Mouse (Mus musculus) heart, postnatal 0 days (tissue): ENCODE measurements at regions not wholly inside any gene's neighbourhood (a gene's known extent, or its start where the extent isn't known, plus 50 kb on each side); places are given as distances from the start of the nearest gene placed in this dataset.
"Not testable (repeated sequence)": the region's sequence is repeated elsewhere in the genome, so short reads cannot be mapped to it uniquely, and the experiment has no call there.

Experiments used
- ATAC-seq: fragments of 200-750 bp; cut with Nextera tagmentation; 2 replicates; pipeline ENCODE4 v1.8.0; 2017; ENCODE audit warnings: low read depth, moderate number of reproducible peaks, moderate library complexity; ENCODE audit not compliant: insufficient read depth
- DNase-seq: peaks from one replicate; pipeline ENCODE4 v3.0.0-alpha.2; 2016; ENCODE audit warnings: low spot score
- H3K27ac ChIP-seq: fragments of 300-500 bp; sonication (generic); 2 replicates; pipeline ENCODE4 v1.5.1; 2014; ENCODE audit warnings: low read depth, mild to moderate bottlenecking
- H3K27me3 ChIP-seq: fragments of 300-500 bp; sonication (generic); 2 replicates; pipeline ENCODE4 v1.6.1; 2014; ENCODE audit warnings: low read length, mixed read lengths; ENCODE audit not compliant: control insufficient read depth, insufficient read depth
- H3K36me3 ChIP-seq: fragments of 300-500 bp; sonication (generic); replicated peaks from 2 replicates; pipeline ENCODE4 v1.6.1; 2014; ENCODE audit warnings: low read length, mixed read lengths; ENCODE audit not compliant: control insufficient read depth, insufficient read depth
- H3K4me1 ChIP-seq: fragments of 300-500 bp; sonication (generic); 2 replicates; pipeline ENCODE4 v1.6.1; 2014; ENCODE audit warnings: antibody characterized with exemption; ENCODE audit not compliant: control insufficient read depth, insufficient read depth
- H3K4me2 ChIP-seq: fragments of 300-500 bp; sonication (generic); 2 replicates; pipeline ENCODE4 v1.6.1; 2014; ENCODE audit warnings: low read depth, mild to moderate bottlenecking, low read length, moderate library complexity
- H3K4me3 ChIP-seq: fragments of 300-500 bp; sonication (generic); 2 replicates; pipeline ENCODE4 v1.5.1; 2014; ENCODE audit warnings: low read depth, low read length
- H3K9ac ChIP-seq: fragments of 300-500 bp; sonication (generic); replicated peaks from 2 replicates; pipeline ENCODE4 v1.6.1; 2014; ENCODE audit warnings: low read depth, low read length, mixed read lengths
- H3K9me3 ChIP-seq: fragments of 300-500 bp; sonication (generic); replicated peaks from 2 replicates; pipeline ENCODE4 v1.6.1; 2016; ENCODE audit warnings: low read length; ENCODE audit not compliant: control insufficient read depth
- CTCF ChIP-seq: IDR thresholded peaks from 2 replicates; pipeline ENCODE4 v1.5.1; 2016; ENCODE audit warnings: antibody characterized with exemption, control low read depth, low read depth
- EP300 ChIP-seq: IDR thresholded peaks from 2 replicates; pipeline ENCODE4 v1.6.1; 2016; ENCODE audit warnings: antibody characterized with exemption, low read depth
- WGBS: fragments of 180-500 bp; shearing (Covaris S2); extraction: QIAGEN DNeasy Blood & Tissue Kit; methylation state at CpG from one replicate; pipeline ENCODE4 v1.1.7; 2014; 5-methylcytosine and 5-hydroxymethylcytosine counted together

- ATAC-seq: no peak
Observed at GRCm38 (mm10) chr2:55315627-55316026, 120.1 kb upstream of the Kcnj3 start.

GRCm38 (mm10) chr2:55354061-55354460, 81.7 kb upstream of the Kcnj3 start:
- H3K9me3 ChIP-seq, H3K4me3 ChIP-seq, ATAC-seq, H3K27ac ChIP-seq, H3K36me3 ChIP-seq, H3K4me1 ChIP-seq, H3K27me3 ChIP-seq, H3K4me2 ChIP-seq, H3K9ac ChIP-seq, DNase-seq: not testable (repeated sequence)
- 39% methylated on average over 5 of the region's 5 CpGs for WGBS

More at GRCm38 (mm10) chr2:55315627-55316026, 120.1 kb upstream of the Kcnj3 start:
- H3K9ac ChIP-seq: no peak overlapping the region
- no peak overlapping the region for H3K27ac ChIP-seq
- no peak for DNase-seq
- no peak overlapping the region for H3K4me2 ChIP-seq
- H3K9me3 ChIP-seq: no peaks in the 10 kb centered on the region
- H3K27me3 ChIP-seq: no peaks in the 10 kb centered on the region
- no peak for TF ChIP-seq EP300
- TF ChIP-seq CTCF: no peak
- 84% methylated on average over 3 of the region's 3 CpGs for WGBS
- H3K36me3 ChIP-seq: no peaks in the 10 kb centered on the region
- no peak overlapping the region for H3K4me3 ChIP-seq
- H3K4me1 ChIP-seq: no peaks in the 10 kb centered on the region
